Mouse (Mus musculus): ENCODE results near the gene Srebf2.
"Not testable (repeated sequence)": the region's sequence is repeated elsewhere in the genome, so short reads cannot be mapped to it uniquely, and the experiment has no call there.

The Srebf2 gene

GRCm38 (mm10) chr15:82146770-82147610 is at the start of gene Srebf2:
Gene Srebf2, plus strand, starts transcription at chr15:82147181.
- peak; percentile 99 for DNase-seq

- peak; percentile 56 for DNase-seq
These were observed 39.9 kb upstream of the Srebf2 start for GRCm38 (mm10) chr15:82106953-82107555.

DNA sequence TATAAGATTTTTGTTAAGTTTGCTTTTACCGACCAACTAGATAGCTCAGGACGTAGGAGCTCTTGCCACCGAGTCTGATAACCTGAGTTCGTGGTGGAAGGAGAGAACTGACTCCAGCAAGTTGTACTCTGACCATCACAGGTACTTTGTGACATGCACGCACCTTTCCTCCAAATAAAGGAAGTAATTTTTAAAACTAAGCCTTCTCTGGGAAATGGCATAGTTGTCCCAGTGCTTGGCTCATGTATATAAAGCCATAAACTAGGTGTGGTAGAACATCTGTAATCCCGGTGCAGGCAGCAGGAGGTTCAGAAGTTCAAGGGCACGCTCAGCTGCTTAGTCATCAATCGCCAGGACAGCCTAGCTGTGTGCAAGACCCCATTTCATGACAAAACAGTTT is 26.4 kb upstream of the Srebf2 start:
- DNase-seq: no peak

GRCm38 (mm10) chr15:82126690-82127089 is 20.3 kb upstream of the Srebf2 start:
- not testable (repeated sequence) for DNase-seq

GRCm38 (mm10) chr15:82127426-82128374 is 19.3 kb upstream of the Srebf2 start, which contains the start of gene Ccdc134:
Gene Ccdc134, plus strand, starts transcription at chr15:82127922.
- DNase-seq: peak; percentile 94

GRCm38 (mm10) chr15:82128398-82128797 is 18.6 kb upstream of the Srebf2 start:
- no peak for DNase-seq

- no peak for DNase-seq
These were observed 16.4 kb upstream of the Srebf2 start for GRCm38 (mm10) chr15:82130599-82130998.

- no peak for DNase-seq
These were observed 11.6 kb upstream of the Srebf2 start for GRCm38 (mm10) chr15:82135372-82135771.

- peak; percentile 64 for DNase-seq
These were observed 8.4 kb upstream of the Srebf2 start for GRCm38 (mm10) chr15:82138565-82138964.

DNA sequence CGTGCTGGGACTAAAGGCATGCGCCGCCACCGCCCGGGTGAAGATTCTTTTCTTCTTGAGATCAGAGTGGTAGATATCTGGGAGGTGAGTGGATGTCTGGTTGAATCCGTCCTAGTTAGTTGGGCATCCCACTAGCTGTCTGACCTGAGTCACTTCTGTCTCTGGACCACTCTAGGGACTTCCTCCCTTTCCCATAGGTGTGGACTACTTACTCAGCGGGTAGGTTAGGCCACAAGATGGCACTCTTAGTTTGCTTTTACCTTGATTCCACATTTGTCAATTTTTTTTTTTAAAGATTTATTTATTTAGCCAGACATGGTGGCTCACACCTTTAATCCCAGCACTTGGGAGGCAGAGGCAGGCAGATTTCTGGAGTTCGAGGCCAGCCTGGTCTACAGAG is 7.8 kb upstream of the Srebf2 start:
- peak; percentile 32 for DNase-seq

GRCm38 (mm10) chr15:82140355-82140754 is 6.6 kb upstream of the Srebf2 start:
- no peak for DNase-seq

DNA sequence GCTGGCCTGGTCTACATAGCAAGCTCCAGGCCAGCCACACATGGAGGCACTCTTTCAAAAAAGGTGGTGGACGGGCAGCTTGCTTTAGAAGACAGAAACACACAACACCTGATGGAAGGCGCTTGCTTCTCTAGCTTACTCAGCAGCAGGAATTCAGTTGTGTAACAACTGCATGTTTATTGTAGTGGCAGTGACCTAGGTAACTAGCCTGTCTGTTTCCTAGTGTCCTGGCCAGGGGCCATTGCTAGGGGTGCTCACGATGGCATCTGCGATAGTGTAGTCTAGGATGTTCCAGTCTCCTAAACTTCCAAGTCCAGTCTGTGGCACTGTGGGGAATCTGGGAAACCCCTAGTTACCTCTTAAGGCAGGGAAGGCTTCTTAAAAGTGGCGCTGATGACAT is 2.8 kb upstream of the Srebf2 start:
- no peak for DNase-seq

DNA sequence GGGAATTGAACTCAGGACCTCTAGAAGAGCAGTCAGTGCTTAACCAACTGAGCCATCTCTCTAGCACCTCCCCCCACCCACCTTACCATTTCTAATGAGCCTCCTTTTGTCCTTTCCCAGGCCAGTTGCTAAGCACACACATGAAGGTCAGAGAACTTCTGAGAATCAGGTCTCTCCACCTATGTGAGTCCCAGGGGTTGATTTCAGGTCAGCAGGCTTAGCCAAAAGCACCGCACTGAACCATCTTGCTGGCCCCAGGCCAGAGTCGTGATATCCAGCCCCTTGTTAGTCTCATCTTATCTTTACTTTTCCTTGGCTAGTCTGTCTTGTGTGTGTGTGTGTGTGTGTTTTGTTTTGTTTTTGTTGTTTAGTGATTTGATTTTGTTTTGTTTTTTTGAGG is 1.6 kb upstream of the Srebf2 start:
- DNase-seq: peak; percentile 61

DNA sequence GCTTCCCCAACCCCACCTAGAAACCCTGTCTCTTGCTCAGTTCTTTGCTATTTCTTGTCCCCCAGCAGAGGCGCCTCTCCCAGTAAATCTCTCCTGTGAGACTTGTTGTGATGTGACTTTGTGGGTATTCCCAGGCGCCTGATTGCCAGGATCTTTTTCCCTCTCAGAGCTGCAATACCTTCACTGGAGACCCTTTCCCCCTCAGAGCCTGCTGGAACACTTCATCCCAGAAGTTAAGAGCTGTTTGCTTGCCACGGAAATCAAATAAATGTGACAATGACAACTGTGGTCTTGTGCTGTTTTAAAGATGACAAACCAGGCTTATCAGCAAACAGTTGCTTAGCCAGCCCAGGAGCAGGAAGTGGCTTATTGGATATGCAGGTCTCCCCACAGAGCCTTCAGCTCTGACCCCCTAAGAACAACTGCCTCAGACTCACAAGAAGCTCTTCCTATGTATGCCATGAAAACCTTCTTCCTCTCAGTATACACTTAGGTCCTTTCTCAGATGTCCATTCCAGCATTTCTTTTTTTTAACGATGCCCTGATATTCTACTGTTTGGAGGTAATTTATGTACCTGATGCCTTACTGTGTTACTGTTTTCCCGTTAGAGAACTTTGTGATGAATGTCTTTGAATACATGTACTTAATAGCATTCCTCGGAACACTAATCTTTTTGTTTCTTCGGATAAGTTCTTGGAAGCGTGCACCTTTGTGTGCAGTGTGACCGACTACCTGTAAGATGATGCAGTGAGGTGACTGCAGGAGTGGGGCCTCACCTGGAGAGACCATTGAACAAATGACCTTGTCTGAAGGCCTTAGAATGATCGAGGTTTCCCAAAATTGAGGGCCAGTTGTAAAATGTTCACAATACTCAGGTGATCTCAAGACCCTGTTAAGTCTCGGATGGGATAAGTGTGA is 871 bp upstream of the Srebf2 start:
- peak; percentile 52 for DNase-seq

- peak; percentile 72 for DNase-seq
These were observed 680 bp downstream of the Srebf2 start for GRCm38 (mm10) chr15:82147611-82148111.

DNA sequence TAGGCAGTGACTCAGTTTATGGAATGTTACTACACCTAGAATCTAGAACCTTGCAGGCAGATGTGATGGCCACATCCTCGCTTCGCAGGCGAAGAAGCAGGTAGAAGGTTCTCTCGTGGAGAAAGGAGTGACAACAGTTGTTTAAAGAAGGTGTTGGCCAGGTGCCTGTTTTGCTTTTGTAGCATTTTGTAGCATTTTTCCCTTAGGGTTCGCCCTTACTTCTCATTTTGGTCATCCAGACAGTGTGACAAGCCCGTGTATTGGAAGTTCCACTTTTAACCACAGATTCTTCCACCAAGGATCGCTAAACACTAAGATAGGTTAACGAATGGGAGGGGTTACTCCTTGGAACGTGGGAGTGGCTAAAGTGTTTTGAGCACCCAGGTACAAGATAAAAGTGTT is 1.5 kb downstream of the Srebf2 start:
- no peak for DNase-seq

DNA sequence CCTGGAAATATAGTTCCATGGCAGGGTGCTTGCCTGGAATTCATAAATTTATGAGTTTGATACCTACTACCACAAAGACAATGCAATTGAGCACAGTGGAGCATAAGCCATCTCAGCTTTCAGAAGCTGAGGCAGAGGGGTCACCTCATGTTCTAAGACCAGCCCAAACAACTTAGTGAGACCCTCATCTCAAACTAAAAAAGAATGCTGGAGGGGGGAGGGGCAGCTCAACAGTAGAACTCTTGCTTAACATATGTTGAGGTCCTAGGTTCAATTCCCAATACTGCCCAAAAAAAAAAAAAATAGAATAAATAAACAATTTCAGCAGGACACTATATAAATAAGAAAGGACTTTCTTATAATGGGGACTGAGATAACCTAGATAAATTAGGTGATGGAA is 3.1 kb downstream of the Srebf2 start:
- no peak for DNase-seq

GRCm38 (mm10) chr15:82151176-82151575 is 4.2 kb downstream of the Srebf2 start:
- DNase-seq: no peak

GRCm38 (mm10) chr15:82152022-82152421 is 5.0 kb downstream of the Srebf2 start:
- no peak for DNase-seq

DNA sequence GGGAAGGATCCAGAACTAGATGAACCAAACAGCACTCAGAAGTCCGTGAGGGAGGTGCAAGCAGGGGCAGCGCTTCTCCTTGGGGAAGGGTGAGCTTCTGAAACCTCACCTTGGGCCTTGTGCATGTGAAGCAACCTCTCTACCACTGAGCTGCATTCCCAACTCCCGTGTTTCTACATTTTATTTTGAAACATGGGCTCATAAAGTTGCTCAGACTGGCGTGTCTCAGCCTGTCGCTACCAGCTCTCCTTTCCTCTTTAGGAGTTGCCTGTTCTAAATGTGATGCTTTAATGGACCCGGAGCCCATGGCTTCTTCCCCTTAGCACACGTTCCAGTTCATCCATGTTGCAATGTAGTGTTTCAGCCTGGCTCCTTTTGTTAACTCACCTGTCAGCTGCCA is 5.5 kb downstream of the Srebf2 start:
- DNase-seq: no peak

- DNase-seq: no peak
These were observed 9.3 kb downstream of the Srebf2 start for GRCm38 (mm10) chr15:82156298-82156697.

DNA sequence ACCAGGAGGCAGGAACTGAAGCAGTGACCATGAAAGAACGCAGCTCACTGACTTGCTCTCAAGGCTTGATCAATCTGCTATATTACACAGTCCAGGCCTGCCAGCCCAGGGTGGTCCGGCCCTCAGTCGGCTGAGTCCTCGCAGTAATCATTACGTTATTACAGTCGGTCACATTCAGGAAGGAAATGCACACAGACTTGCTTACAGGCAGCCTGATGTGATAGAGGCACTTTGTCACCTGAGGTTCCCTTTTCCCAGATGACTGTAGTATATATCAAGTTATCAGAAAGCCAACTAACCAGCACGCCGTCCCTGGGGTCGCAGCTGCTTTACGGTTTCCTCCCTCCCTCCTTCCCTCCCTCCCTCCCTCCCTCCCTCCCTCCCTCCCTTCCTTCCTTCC is 9.9 kb downstream of the Srebf2 start:
- DNase-seq: no peak
